Mouse (Mus musculus) spleen, adult 2 months (tissue): ENCODE results near the gene Svs2.

ENCODE experiments used
- CTCF ChIP-seq: fragments of 200-500 bp; IDR thresholded peaks from 2 replicates; pipeline ENCODE4 v1.5.1; 2011; ENCODE audit warnings: mild to moderate bottlenecking, inconsistent platforms; ENCODE audit not compliant: insufficient read depth, insufficient read length, insufficient replicate concordance; ENCODE audit errors: extremely low read depth
- POLR2A ChIP-seq: fragments of 200-500 bp; IDR thresholded peaks from 2 replicates; pipeline ENCODE4 v1.6.1; 2011; ENCODE audit warnings: low read depth, low read length, inconsistent platforms

DNA sequence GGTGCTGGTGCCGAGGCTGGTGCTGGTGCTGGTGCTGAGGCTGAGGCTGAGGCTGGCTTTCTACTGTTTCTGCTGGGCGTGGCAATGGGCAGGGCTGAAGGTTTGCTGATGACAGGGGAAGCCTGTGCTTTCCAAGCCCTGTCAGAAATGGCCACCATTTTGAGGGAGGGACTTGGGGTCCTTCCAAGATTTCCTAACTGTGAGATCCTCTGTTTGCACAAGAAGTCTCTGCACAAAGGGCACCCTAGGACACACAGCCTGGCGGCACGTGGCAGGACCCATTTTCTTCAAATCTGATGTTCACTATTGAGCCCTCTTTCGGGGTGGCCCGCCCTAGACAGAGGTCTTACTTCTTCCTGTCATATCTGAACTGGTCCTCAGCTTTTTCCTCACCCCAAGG, 47.7 kb downstream of the Svs2 start, which contains the start of gene Wfdc12:
- no peak for TF ChIP-seq POLR2A
- TF ChIP-seq CTCF: no peak
